Mouse (Mus musculus) kidney, embryonic 16.5 days (tissue): ENCODE measurements around the gene Hnrnpab. TPM values are rescaled to one million over a fixed set of nuclear protein-coding genes. Genes with fewer than 3 reads are reported as not detected.
A peak's percentile ranks its signal among the peaks of the same experiment; 100 is the strongest.

Experiments
- ATAC-seq: fragments of 200-750 bp; cut with Nextera tagmentation; 2 replicates; pipeline ENCODE4 v1.8.0; 2017; ENCODE audit warnings: moderate TSS enrichment; ENCODE audit not compliant: low FRiP score, low TSS enrichment
- H3K27ac ChIP-seq: fragments of 300-500 bp; sonication (generic); 2 replicates; pipeline ENCODE4 v1.5.1; 2014; ENCODE audit warnings: low read length
- H3K27me3 ChIP-seq: fragments of 300-500 bp; sonication (generic); 2 replicates; pipeline ENCODE4 v1.6.1; 2014; ENCODE audit warnings: low read length, control low read depth, mixed read lengths; ENCODE audit not compliant: insufficient read depth
- H3K36me3 ChIP-seq: fragments of 300-500 bp; sonication (generic); 2 replicates; pipeline ENCODE4 v1.6.1; 2014; ENCODE audit warnings: low read length, control low read depth, mixed read lengths; ENCODE audit not compliant: insufficient read depth
- H3K4me1 ChIP-seq: fragments of 300-500 bp; sonication (generic); 2 replicates; pipeline ENCODE4 v1.6.1; 2014; ENCODE audit warnings: low read length, control low read depth, mixed read lengths; ENCODE audit not compliant: insufficient read depth
- H3K4me2 ChIP-seq: fragments of 300-500 bp; sonication (generic); replicated peaks from 2 replicates; pipeline ENCODE4 v1.6.1; 2014; ENCODE audit warnings: low read depth, low read length
- H3K4me3 ChIP-seq: fragments of 300-500 bp; sonication (generic); 2 replicates; pipeline ENCODE4 v1.5.1; 2014; ENCODE audit warnings: mild to moderate bottlenecking, low read length
- H3K9ac ChIP-seq: fragments of 300-500 bp; sonication (generic); replicated peaks from 2 replicates; pipeline ENCODE4 v1.6.1; 2014; ENCODE audit warnings: low read length
- H3K9me3 ChIP-seq: fragments of 300-500 bp; sonication (generic); 2 replicates; pipeline ENCODE4 v1.6.1; 2016; ENCODE audit warnings: low read length, control low read depth
- WGBS: fragments of 180-500 bp; shearing (Covaris S2); extraction: QIAGEN DNeasy Blood & Tissue Kit; methylation state at CpG from one replicate; pipeline ENCODE4 v1.1.7; 2014; 5-methylcytosine and 5-hydroxymethylcytosine counted together
- polyA plus RNA-seq: library from polyadenylated mRNA; unstranded; fragments of >200 nt; fragmentation: Nextera tagmentation; extraction: Ambion mirVana; gene quantifications from 2 replicates; pipeline ENCODE4 v1.2.1, GENCODE M21; 2015

Gene Hnrnpab
- polyA plus RNA-seq, 1 experiment from 2014 or later: 343 TPM

DNA sequence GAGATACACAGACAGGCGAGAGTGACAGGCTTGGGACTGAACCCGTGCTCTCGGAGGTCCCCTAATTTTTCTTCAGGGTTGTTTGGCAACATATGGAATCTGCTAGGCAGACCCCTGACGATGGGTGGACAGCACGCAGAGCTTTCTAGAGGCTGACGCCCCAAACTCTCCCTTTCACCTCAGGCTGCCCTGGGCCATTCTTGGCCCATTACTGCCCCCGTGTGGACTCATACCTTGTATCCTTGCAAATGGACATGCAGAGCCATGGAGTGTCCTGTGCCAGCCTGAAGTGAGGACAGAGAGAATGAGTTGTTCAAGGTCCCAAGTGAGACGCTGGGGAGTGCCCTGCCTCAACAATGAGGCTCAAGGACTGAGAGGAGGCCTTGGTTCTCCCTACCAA is 23.9 kb downstream of the Hnrnpab start:
- 23% methylated on average over 8 of the region's 8 CpGs for WGBS
- no peak overlapping the region for H3K4me2 ChIP-seq
- H3K4me1 ChIP-seq: peaks cover 27% of the 10 kb centered on the region
- no peak overlapping the region for H3K9ac ChIP-seq
- no peak for ATAC-seq
- H3K27me3 ChIP-seq: no peaks in the 10 kb centered on the region
- H3K36me3 ChIP-seq: peaks cover 11% of the 10 kb centered on the region
- no peaks in the 10 kb centered on the region for H3K9me3 ChIP-seq
- H3K4me3 ChIP-seq: no peak overlapping the region
- no peak overlapping the region for H3K27ac ChIP-seq

DNA sequence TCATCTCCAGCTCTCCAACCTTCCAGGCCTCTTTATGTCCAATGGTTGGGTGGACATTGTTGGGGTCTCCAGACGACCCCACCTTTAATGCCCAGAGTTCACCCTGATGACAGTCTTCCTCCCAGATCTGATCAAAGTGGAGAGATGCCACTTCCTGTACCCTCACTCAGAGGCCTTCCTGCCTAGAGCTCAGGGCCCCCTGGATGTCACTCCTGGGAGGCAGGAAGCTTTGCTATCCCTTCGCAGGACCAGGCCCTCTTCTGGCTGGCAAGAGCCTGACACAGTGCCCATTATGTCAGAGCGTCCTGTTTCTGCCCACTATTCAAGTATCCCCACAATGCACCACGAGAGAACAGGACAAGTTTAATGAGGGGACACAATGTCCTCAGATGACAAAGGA is 27.6 kb downstream of the Hnrnpab start:
- H3K4me3 ChIP-seq: no peak overlapping the region
- no peak overlapping the region for H3K4me2 ChIP-seq
- peaks cover 9% of the 10 kb centered on the region for H3K4me1 ChIP-seq
- WGBS: 59% methylated on average over 4 of the region's 4 CpGs
- no peak overlapping the region for H3K27ac ChIP-seq
- H3K9me3 ChIP-seq: no peaks in the 10 kb centered on the region
- H3K27me3 ChIP-seq: no peaks in the 10 kb centered on the region
- H3K9ac ChIP-seq: no peak overlapping the region
- ATAC-seq: no peak
- H3K36me3 ChIP-seq: no peaks in the 10 kb centered on the region

DNA sequence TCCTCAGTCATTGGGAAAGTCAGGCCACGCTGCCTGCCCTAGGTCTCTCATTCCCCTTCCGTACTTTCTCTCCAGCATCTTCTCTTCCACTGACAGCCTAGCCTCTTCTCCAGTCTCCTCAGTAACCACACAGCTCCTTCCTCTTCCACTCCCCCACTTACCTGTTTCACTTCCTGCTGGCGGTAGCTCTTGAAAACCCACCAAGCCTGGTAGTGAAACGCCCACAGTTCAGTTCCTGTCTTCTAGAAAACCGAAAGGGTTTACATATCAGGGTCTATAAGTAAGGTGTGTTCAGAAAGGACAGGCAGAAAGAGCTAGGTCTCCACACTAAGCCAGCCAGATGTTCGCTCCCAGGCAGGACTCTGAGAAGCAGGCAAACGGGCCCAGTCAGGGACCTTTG is 29.1 kb downstream of the Hnrnpab start:
- Histone ChIP-seq H3K27me3 (no peaks in the 10 kb centered on the region), H3K27ac (no peak overlapping the region), H3K36me3 (no peaks in the 10 kb centered on the region), H3K9ac (no peak overlapping the region), H3K4me1 (no peaks in the 10 kb centered on the region), H3K9me3 (no peaks in the 10 kb centered on the region), H3K4me2 (no peak overlapping the region), H3K4me3 (no peak overlapping the region)
- 78% methylated on average over 7 of the region's 7 CpGs for WGBS
- no peak for ATAC-seq

DNA sequence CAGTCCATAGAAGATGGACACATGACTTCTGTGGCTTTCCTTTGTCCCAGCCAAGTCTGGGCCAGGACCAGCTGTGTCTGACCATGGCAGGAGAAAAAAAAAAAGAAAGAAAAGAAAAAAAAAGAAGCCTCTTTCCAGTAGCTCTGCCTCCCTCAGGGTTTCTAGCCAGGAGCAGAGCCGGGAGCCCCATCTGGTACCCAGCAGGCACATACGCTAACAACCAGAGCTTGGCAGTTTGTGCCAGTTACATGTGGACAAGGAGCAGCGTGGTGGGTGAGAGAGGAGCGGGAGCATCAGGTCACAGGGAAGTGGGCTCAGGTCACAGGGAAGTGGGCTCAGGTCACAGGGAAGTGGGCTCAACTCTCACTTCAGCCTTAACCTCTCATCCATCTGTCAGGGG is 30.2 kb downstream of the Hnrnpab start:
- Histone ChIP-seq H3K4me3 (no peak overlapping the region), H3K4me1 (no peaks in the 10 kb centered on the region), H3K9ac (no peak overlapping the region), H3K4me2 (no peak overlapping the region), H3K36me3 (no peaks in the 10 kb centered on the region), H3K27ac (no peak overlapping the region), H3K9me3 (no peaks in the 10 kb centered on the region), H3K27me3 (no peaks in the 10 kb centered on the region)
- no peak for ATAC-seq
- 92% methylated on average over 4 of the region's 4 CpGs for WGBS

DNA sequence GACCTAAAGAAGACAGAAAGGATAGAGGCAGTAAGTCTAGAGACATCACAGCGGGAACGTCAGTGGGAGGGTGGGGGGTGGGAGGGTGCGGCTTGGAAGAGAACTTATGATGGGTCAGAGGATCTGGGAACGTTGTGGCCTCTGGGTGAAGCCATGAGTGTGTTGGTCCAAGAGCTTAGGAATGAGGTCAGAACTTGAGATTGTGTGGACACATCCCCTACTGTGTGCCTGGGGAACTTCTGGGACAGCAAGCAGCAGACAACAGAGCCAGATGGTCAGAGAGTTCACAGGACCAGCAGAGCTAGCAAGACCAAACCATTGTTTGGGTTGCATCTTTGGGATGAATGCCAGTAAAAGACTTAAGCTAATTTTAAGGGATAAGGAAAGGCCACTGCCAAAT is 37.8 kb downstream of the Hnrnpab start:
- Histone ChIP-seq H3K27me3 (no peaks in the 10 kb centered on the region), H3K4me1 (no peaks in the 10 kb centered on the region; the same call in 1 of the 2 replicates), H3K9ac (no peak overlapping the region), H3K4me2 (no peak overlapping the region), H3K9me3 (no peaks in the 10 kb centered on the region), H3K36me3 (no peaks in the 10 kb centered on the region), H3K27ac (no peak overlapping the region), H3K4me3 (no peak overlapping the region)
- ATAC-seq: no peak
- WGBS: 88% methylated on average over 4 of the region's 4 CpGs

DNA sequence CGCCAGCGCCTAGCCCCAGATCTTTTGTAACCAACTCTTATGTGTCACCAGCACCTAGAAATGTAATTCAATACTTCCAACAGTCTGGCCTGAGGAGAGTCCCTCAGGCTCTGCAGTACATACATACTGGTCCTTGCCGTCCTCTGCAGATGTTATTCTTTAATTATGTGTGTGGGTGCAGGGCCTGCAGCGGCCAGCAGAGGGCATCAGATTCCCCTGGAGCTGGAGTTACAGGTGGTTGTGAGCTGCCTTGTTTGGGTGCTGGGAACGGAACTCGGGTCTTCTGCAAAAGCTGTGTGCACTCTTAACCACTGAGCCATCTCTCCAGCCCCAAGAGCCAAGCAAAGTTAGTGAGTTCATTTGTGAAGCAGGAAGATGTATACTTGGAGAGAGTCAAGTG is 40.7 kb downstream of the Hnrnpab start:
- no peaks in the 10 kb centered on the region; the same call in 1 of the 2 replicates for H3K4me1 ChIP-seq
- no peaks in the 10 kb centered on the region for H3K36me3 ChIP-seq
- no peaks in the 10 kb centered on the region for H3K27me3 ChIP-seq
- H3K9me3 ChIP-seq: no peaks in the 10 kb centered on the region
- no peak for ATAC-seq
- no peak overlapping the region for H3K4me2 ChIP-seq
- 75% methylated on average over 6 of the region's 6 CpGs for WGBS
- no peak overlapping the region for H3K27ac ChIP-seq
- no peak overlapping the region for H3K4me3 ChIP-seq
- no peak overlapping the region for H3K9ac ChIP-seq

DNA sequence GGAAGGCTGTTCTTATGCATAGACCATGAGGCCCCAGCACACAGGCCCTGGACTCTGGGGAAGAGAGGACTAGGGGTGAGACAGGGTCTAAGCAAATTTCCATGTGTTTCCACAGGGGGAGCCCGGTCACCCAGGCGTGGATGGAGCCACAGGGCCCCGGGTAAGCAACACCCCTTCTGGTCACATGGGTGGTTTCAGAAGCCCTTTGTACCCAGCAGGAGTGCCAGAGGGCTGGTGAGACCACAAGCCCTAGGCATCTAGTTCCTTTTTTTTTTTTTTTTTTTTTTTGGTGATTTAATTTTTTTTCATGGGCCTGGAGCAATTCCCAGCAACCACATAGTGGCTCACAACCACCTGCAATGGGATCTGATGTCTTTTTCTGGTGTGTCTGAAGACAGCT is 41.6 kb downstream of the Hnrnpab start:
- H3K27ac ChIP-seq: no peak overlapping the region
- H3K4me2 ChIP-seq: no peak overlapping the region

DNA sequence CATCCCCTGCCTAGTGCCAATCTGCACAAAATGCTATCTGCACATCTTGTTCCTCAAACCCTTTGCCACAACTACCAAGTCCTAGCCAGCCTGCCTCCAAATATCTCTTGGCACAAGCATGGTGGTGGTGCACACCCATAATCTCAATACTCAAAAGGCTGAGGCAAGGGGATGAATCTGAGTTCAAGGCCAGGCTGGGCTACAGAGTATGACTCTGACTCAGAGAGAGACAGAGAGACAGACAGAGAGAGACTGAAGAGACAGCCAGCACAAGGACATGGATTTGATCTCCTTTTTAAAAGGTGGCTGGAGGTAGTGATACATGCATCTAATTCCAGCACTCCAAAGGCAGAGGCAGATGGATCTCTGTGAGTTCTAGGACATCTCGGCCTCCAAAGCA is 43.4 kb downstream of the Hnrnpab start:
- Histone ChIP-seq H3K27ac (no peak overlapping the region), H3K9ac (no peak overlapping the region), H3K9me3 (no peaks in the 10 kb centered on the region), H3K4me1 (no peaks in the 10 kb centered on the region; the same call in 1 of the 2 replicates), H3K27me3 (no peaks in the 10 kb centered on the region), H3K4me2 (no peak overlapping the region), H3K4me3 (no peak overlapping the region), H3K36me3 (no peaks in the 10 kb centered on the region)
- WGBS: 82% methylated on average over 1 of the region's 1 CpGs
- ATAC-seq: no peak

More for the DNA sequence above, 41.6 kb downstream of the Hnrnpab start:
- H3K9me3 ChIP-seq: no peaks in the 10 kb centered on the region
- H3K27me3 ChIP-seq: no peaks in the 10 kb centered on the region
- no peaks in the 10 kb centered on the region for H3K36me3 ChIP-seq
- WGBS: 30% methylated on average over 3 of the region's 3 CpGs
- ATAC-seq: peak; percentile 63; the same call in 1 of the 2 replicates
- no peaks in the 10 kb centered on the region; the same call in 1 of the 2 replicates for H3K4me1 ChIP-seq
- H3K4me3 ChIP-seq: no peak overlapping the region
- no peak overlapping the region for H3K9ac ChIP-seq

DNA sequence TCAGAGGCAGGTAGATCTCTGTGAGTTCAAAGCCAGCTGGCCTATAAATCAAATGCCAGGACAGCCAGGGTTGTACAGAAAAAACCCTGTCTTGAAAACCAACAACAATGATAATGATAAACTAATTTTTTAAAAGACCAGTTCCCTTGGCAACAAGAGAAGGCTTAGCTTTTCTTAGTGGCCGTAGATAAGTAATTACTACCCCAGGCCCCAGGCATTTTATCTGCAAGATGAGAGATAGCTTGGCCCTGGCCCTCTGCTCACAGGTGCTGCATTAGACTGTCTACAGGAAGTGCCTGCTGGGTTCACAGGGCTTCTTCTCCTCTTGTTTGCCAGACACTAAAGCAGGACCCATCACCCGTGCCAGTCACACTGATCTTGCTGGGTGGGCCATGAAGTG is 51.6 kb downstream of the Hnrnpab start:
- no peak for ATAC-seq
- H3K9ac ChIP-seq: no peak overlapping the region
- WGBS: 55% methylated on average over 2 of the region's 2 CpGs
- H3K9me3 ChIP-seq: no peaks in the 10 kb centered on the region
- peaks cover 14% of the 10 kb centered on the region for H3K4me1 ChIP-seq
- no peak overlapping the region for H3K4me2 ChIP-seq
- no peaks in the 10 kb centered on the region for H3K27me3 ChIP-seq
- H3K4me3 ChIP-seq: no peak overlapping the region
- H3K36me3 ChIP-seq: no peaks in the 10 kb centered on the region
- H3K27ac ChIP-seq: no peak overlapping the region

DNA sequence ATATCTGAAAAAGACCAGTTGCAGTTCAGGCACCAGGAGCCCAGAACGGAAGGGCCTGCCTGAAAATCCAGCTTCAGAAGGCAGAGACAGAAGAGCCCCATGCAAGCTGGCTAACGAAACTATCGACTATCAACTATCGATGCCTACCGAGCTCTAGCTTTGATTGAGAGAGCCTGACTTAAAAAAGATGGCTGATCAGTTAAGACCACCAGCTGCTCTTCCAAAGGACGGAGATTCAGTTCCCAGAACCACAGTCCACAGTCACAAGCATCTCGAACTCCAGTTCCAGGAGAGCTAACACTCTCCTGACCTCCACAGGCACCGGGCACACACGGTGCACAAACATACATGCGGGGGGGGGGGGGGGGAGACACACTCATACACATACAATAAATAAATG is 52.1 kb downstream of the Hnrnpab start:
- H3K36me3 ChIP-seq: no peaks in the 10 kb centered on the region
- H3K27me3 ChIP-seq: no peaks in the 10 kb centered on the region
- H3K27ac ChIP-seq: no peak overlapping the region
- 73% methylated on average over 10 of the region's 10 CpGs for WGBS
- no peak overlapping the region for H3K4me3 ChIP-seq
- peaks cover 14% of the 10 kb centered on the region for H3K4me1 ChIP-seq
- no peak for ATAC-seq
- H3K9ac ChIP-seq: no peak overlapping the region
- H3K9me3 ChIP-seq: no peaks in the 10 kb centered on the region
- H3K4me2 ChIP-seq: no peak overlapping the region

DNA sequence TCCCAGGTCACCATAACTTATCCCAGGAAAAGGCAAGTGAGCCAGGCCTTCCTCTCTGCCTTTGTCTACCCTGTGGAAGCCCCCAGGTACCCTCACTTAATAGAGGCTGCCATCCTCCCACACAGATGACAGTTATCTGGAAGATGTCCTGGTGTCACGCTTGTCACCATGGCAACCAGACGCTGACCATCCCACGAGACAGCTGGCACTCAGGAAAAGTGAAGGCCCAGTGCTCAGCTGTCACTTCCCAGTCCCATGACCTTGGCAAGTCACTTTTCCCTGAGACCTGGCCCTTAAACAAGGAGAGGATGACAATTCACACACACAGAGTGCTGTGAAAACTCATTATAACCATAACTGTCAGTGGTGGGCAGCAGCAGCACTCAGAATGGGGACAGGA is 54.6 kb downstream of the Hnrnpab start:
- ATAC-seq: no peak
- H3K4me3 ChIP-seq: no peak overlapping the region
- no peaks in the 10 kb centered on the region for H3K27me3 ChIP-seq
- no peak overlapping the region for H3K27ac ChIP-seq
- no peak overlapping the region for H3K9ac ChIP-seq
- H3K36me3 ChIP-seq: no peaks in the 10 kb centered on the region
- H3K4me1 ChIP-seq: peaks cover 14% of the 10 kb centered on the region
- H3K9me3 ChIP-seq: no peaks in the 10 kb centered on the region
- 62% methylated on average over 3 of the region's 3 CpGs for WGBS
- H3K4me2 ChIP-seq: no peak overlapping the region
